Mouse (Mus musculus) bone marrow macrophage, adult 2 months (primary cell): ENCODE results near the gene Pi16.

Source experiments
- CTCF ChIP-seq: IDR thresholded peaks from 2 replicates; pipeline ENCODE4 v1.5.1; 2012; ENCODE audit warnings: low read depth, mild to moderate bottlenecking, low read length, moderate library complexity
- POLR2A ChIP-seq: IDR thresholded peaks from 2 replicates; pipeline ENCODE4 v1.6.1; 2012; ENCODE audit warnings: mild to moderate bottlenecking, low read depth, low read length, borderline replicate concordance

GRCm38 (mm10) chr17:29355841-29356478, 38.5 kb downstream of the Pi16 start:
- TF ChIP-seq CTCF (no peak), POLR2A (no peak)
